17 mouse cellular contexts compared by ENCODE assay signal in genomic region chr1:182371891-182372290, GRCm38 (mm10). TPM values are rescaled to one million over a fixed set of nuclear protein-coding genes. Genes with fewer than 3 reads are reported as not detected.
DNase-seq lines count a peak whose midpoint lies in the region.
"Had no signal": no experiment of that assay in that cellular context is flagged by ENCODE, and none has a peak within 500 bp of the region (broad histone marks: within the 10 kb centered on the region; RNA-seq: fewer than 3 reads in every experiment).

No protein-coding gene starts in this region.

- DNase-seq in adrenal gland, adult 2 months, result peak; percentile 58
- no peak for DNase-seq in adrenal gland, postnatal 4 days (ENCODE audit: low spot score in 2 of 2)
- DNase-seq in 3T3-L1 (ENCODE audit: low read depth, low spot score), result peak; percentile 59
- DNase-seq in Muller cell, postnatal 12 days (ENCODE audit: inconsistent ontology term), result peak; percentile 22
- DNase-seq in adrenal gland, postnatal 36 days, result peak; percentile 20 to 41
- no peak for DNase-seq in c-Kit-positive CD71-positive TER-119-positive erythroid progenitor cells, embryonic 14.5 days (ENCODE audit: low spot score)
- DNase-seq in gastrocnemius, postnatal 10 days, result no peak
- no peak for DNase-seq in cerebellum, adult 8-10 months
- DNase-seq: cerebellum, adult 11-12 months; cerebellum, adult 9-11 months; cerebellum, postnatal 36 days; forebrain, postnatal 0 days; gastrocnemius, postnatal 36 days; heart, adult 18-20 months; heart, postnatal 14 days; kidney, adult 11 months; kidney, adult 9 months had no signal

RNA-seq across cellular contexts. Expression of gene Fbxo28, which starts 30.5 kb away (rescaled TPM):
- total RNA-seq in adrenal gland, adult 2 months (2021), result 10 to 100 TPM; 32.3 to 51.9 TPM
- 5.4 and 11.3 TPM in 2 replicates for polyA plus RNA-seq in adrenal gland, adult 2 months (2012; rRNA removed)
- total RNA-seq in adrenal gland, postnatal 4 days (2021), result 10 to 100 TPM; 32.9 to 35.1 TPM
- 10 to 100 TPM; 34.5 to 44.1 TPM for total RNA-seq in adrenal gland, postnatal 36 days (2021)
- 10 to 100 TPM; 16.8 to 23.5 TPM for total RNA-seq in gastrocnemius, postnatal 10 days (2021)

RNA-seq across cellular contexts. Expression of gene Trp53bp2, which starts 37.1 kb away (rescaled TPM):
- total RNA-seq in adrenal gland, adult 2 months (2021), result 10 to 100 TPM; 20.1 to 22.2 TPM
- polyA plus RNA-seq in adrenal gland, adult 2 months (2012; rRNA removed), result 14.2 and 14.3 TPM in 2 replicates
- 10 to 100 TPM; 36.2 to 38.5 TPM for total RNA-seq in adrenal gland, postnatal 4 days (2021)
- 10 to 100 TPM; 19.9 to 20.2 TPM for total RNA-seq in adrenal gland, postnatal 36 days (2021)
- total RNA-seq in gastrocnemius, postnatal 10 days (2021), result 10 to 100 TPM; 14.2 to 14.5 TPM

Comparison
In these comparisons a context has a peak if more than half of its experiments do, and no peak if none do; other contexts are left out.
1. DNase-seq: peak in adrenal gland, adult 2 months (single experiment), 3T3-L1 (single experiment), Muller cell, postnatal 12 days (single experiment) and adrenal gland, postnatal 36 days (2 of 2); none in adrenal gland, postnatal 4 days (0 of 2), c-Kit-positive CD71-positive TER-119-positive erythroid progenitor cells, embryonic 14.5 days (single experiment), gastrocnemius, postnatal 10 days (single experiment) and cerebellum, adult 8-10 months (single experiment).